Mouse (Mus musculus) heart, embryonic 15.5 days (tissue): Measurements from ENCODE around the gene Vps4a. TPM values are rescaled to one million over a fixed set of nuclear protein-coding genes. Genes with fewer than 3 reads are reported as not detected.

Source experiments
- ATAC-seq: fragments of 200-750 bp; cut with Nextera tagmentation; replicated peaks from 2 replicates; pipeline ENCODE4 v1.8.0; 2017; ENCODE audit warnings: low read depth, moderate TSS enrichment; ENCODE audit not compliant: insufficient number of reproducible peaks, insufficient read depth, low FRiP score
- H3K27ac ChIP-seq: fragments of 300-500 bp; sonication (generic); 2 replicates; pipeline ENCODE4 v1.5.1; 2015; ENCODE audit warnings: mild to moderate bottlenecking, inconsistent platforms
- H3K27me3 ChIP-seq: fragments of 300-500 bp; sonication (generic); 2 replicates; pipeline ENCODE4 v1.6.1; 2015; ENCODE audit warnings: inconsistent platforms
- H3K36me3 ChIP-seq: fragments of 300-500 bp; sonication (generic); 2 replicates; pipeline ENCODE4 v1.6.1; 2015; ENCODE audit warnings: mild to moderate bottlenecking, inconsistent platforms
- H3K4me1 ChIP-seq: fragments of 300-500 bp; sonication (generic); replicated peaks from 2 replicates; pipeline ENCODE4 v1.6.1; 2015; ENCODE audit warnings: inconsistent platforms
- H3K4me2 ChIP-seq: fragments of 300-500 bp; sonication (generic); 2 replicates; pipeline ENCODE4 v1.6.1; 2015; ENCODE audit warnings: inconsistent platforms, mild to moderate bottlenecking, moderate library complexity
- H3K4me3 ChIP-seq: fragments of 300-500 bp; sonication (generic); 2 replicates; pipeline ENCODE4 v1.5.1; 2015; ENCODE audit warnings: mild to moderate bottlenecking, inconsistent platforms
- H3K9ac ChIP-seq: fragments of 300-500 bp; sonication (generic); 2 replicates; pipeline ENCODE4 v1.6.1; 2015; ENCODE audit warnings: mild to moderate bottlenecking, inconsistent platforms
- H3K9me3 ChIP-seq: fragments of 300-500 bp; sonication (generic); replicated peaks from 2 replicates; pipeline ENCODE4 v1.6.1; 2016; ENCODE audit warnings: inconsistent platforms
- whole genome bisulfite sequencing: fragments of 180-500 bp; shearing (Covaris S2); methylation state at CpG from one replicate; pipeline ENCODE4 v1.1.7; 2015; ENCODE audit warnings: mixed read lengths; 5-methylcytosine and 5-hydroxymethylcytosine counted together
- polyA plus RNA-seq: library from polyadenylated mRNA; unstranded; fragments of >200 nt; fragmentation: Nextera tagmentation; extraction: Ambion mirVana; gene quantifications from 2 replicates; pipeline ENCODE4 v1.2.1, GENCODE M21; 2015

The Vps4a gene
- polyA plus RNA-seq, 1 experiment from 2014 or later: 52.8 TPM

GRCm38 (mm10) chr8:107086018-107086417 is 55.0 kb downstream of the Vps4a start:
- Histone ChIP-seq H3K4me3 (no peak overlapping the region), H3K9ac (no peak overlapping the region), H3K36me3 (peaks cover 59% of the 10 kb centered on the region), H3K4me2 (no peak overlapping the region), H3K27me3 (no peaks in the 10 kb centered on the region), H3K27ac (no peak overlapping the region), H3K4me1 (no peaks in the 10 kb centered on the region), H3K9me3 (no peaks in the 10 kb centered on the region)
- WGBS: over 99% methylated on average over 5 of the region's 5 CpGs
- no peak for ATAC-seq

DNA sequence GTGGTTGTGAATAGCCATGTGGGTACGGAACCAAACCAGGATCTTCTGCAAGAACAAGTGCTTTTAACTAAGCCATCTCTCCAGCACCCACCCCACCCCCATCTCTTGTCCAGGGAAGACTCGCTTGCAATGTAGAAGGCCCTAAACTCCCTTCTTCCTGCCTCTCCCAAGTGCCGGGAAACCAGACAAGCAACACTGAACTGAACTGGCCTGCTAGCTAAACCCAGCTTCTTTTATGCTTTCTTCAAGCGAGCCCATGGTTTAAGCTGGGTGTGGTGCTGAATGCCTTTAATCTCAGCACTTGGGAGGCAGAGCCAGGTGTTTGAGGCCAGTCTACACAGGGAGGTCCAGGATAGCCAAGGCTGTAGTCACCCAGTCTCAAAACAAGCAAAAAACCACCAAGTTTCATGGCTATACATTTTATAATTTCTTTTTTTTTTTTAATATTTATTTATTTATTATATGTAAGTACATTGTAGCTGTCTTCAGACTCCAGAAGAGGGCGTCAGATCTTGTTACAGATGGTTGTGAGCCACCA is 57.6 kb downstream of the Vps4a start:
- Histone ChIP-seq H3K4me1 (0 out of 2 replicates have a peak, but pooled peaks cover 3% of the 10 kb centered on the region), H3K9ac (no peak overlapping the region), H3K27ac (no peak overlapping the region), H3K36me3 (peaks cover 50% of the 10 kb centered on the region), H3K4me2 (no peak overlapping the region), H3K4me3 (no peak overlapping the region), H3K9me3 (no peaks in the 10 kb centered on the region), H3K27me3 (no peaks in the 10 kb centered on the region)
- ATAC-seq: no peak
- WGBS: 94% methylated on average over 5 of the region's 5 CpGs

DNA sequence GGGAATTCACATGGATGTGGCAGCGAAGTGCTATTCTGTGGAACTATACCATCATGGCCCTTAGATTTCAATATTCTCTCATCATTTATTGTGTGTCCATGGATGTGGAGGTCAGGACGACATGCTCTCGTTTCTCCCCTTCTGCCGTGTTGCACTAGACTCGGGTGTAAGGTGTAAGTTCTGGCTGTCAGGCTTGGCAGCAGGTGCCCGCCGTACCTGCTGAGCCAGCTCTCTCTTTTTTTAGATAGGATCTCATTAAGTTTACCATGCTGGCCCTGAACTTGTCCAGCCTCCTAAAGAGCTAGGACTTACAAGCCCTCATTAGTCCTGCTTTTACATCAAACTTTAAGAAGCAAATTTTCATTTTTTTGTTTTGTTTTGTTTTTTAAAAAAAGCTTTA is 59.5 kb downstream of the Vps4a start:
- H3K9me3 ChIP-seq: no peaks in the 10 kb centered on the region
- ATAC-seq: no peak
- peaks cover 44% of the 10 kb centered on the region for H3K36me3 ChIP-seq
- H3K9ac ChIP-seq: no peak overlapping the region
- peaks cover 18% of the 10 kb centered on the region for H3K4me1 ChIP-seq
- H3K4me2 ChIP-seq: no peak overlapping the region
- WGBS: 98% methylated on average over 7 of the region's 7 CpGs
- no peaks in the 10 kb centered on the region for H3K27me3 ChIP-seq
- no peak overlapping the region for H3K4me3 ChIP-seq
- no peak overlapping the region for H3K27ac ChIP-seq

Other genes starting within 250 kb of the Vps4a start
- gene Has3, start 161.0 kb upstream of the Vps4a start, polyA plus RNA-seq: 0.14 and 0.27 TPM in 2 replicates
- gene Utp4, start 137.6 kb upstream of the Vps4a start, polyA plus RNA-seq: 36.4 and 43.1 TPM in 2 replicates
- gene Sntb2, start 95.5 kb upstream of the Vps4a start, polyA plus RNA-seq: 12.6 and 15.8 TPM in 2 replicates
- gene Pdf, start 17.4 kb downstream of the Vps4a start, polyA plus RNA-seq: 42.3 and 49.8 TPM in 2 replicates
- gene Cog8, start 25.5 kb downstream of the Vps4a start, polyA plus RNA-seq: 25.1 and 28.9 TPM in 2 replicates
- 46.8 and 54.4 TPM in 2 replicates for gene Nip7, start 25.7 kb downstream of the Vps4a start, polyA plus RNA-seq
- not detected in 2 replicates for gene Tmed6, start 34.4 kb downstream of the Vps4a start, polyA plus RNA-seq
- 9.5 and 10.4 TPM in 2 replicates for gene Terf2, start 65.3 kb downstream of the Vps4a start, polyA plus RNA-seq
- gene Cyb5b, start 119.4 kb downstream of the Vps4a start, polyA plus RNA-seq: 51.2 and 58.7 TPM in 2 replicates